Mouse (Mus musculus) CH12.LX (cell line): ENCODE data around the gene Kif18b. TPM values are rescaled to one million over a fixed set of nuclear protein-coding genes. Genes with fewer than 3 reads are reported as not detected.

Source experiments
- DNase-seq: peaks from one replicate; pipeline ENCODE4 v3.0.0-alpha.2; 2013; ENCODE audit errors: extremely low read depth
- H3K27ac ChIP-seq: 2 replicates; pipeline ENCODE4 v1.5.1; 2012; ENCODE audit warnings: low read depth, mild to moderate bottlenecking, control low read depth, moderate library complexity; ENCODE audit not compliant: insufficient read depth
- H3K27me3 ChIP-seq: replicated peaks from 2 replicates; pipeline ENCODE3; 2012; ENCODE audit warnings: inconsistent platforms
- H3K36me3 ChIP-seq, 2 experiments: replicated peaks in 1 of 2; 2 replicates each; pipeline versions ENCODE3 to v1.6.1; 2012; ENCODE audit warnings: inconsistent platforms in 1 of 2, low read length in 1 of 2, mild to moderate bottlenecking in 1 of 2, mixed read lengths in 1 of 2, moderate library complexity in 1 of 2; ENCODE audit not compliant: control insufficient read depth in 1 of 2, insufficient read depth in 1 of 2
- H3K4me1 ChIP-seq, 2 experiments: 2 replicates each; pipeline ENCODE4 v1.6.1; 2012; ENCODE audit warnings: inconsistent platforms in 1 of 2, moderate library complexity in 1 of 2; ENCODE audit not compliant: insufficient read depth in 2 of 2, control insufficient read depth in 1 of 2
- H3K4me2 ChIP-seq: 2 replicates; pipeline ENCODE4 v1.6.1; 2012; ENCODE audit warnings: low read depth, mild to moderate bottlenecking, control low read depth; ENCODE audit not compliant: poor library complexity, insufficient read depth, severe bottlenecking
- H3K4me3 ChIP-seq, 3 experiments: fragments of 150-350 bp in 1 of 3; sonication (generic) in 1 of 3; replicated peaks in 1 of 3; 2 replicates each; pipeline versions ENCODE3 to v1.5.1; 2011 to 2012; ENCODE audit warnings: low read depth in 2 of 3, low read length in 2 of 3, mild to moderate bottlenecking in 2 of 3, moderate library complexity in 2 of 3, control low read depth in 1 of 3, improper control_type of control experiment in 1 of 3, inconsistent platforms in 1 of 3, mixed read lengths in 1 of 3; ENCODE audit not compliant: poor library complexity in 1 of 3
- H3K79me2 ChIP-seq: replicated peaks from 2 replicates; pipeline ENCODE4 v1.6.1; 2012; ENCODE audit warnings: mild to moderate bottlenecking, moderate library complexity; ENCODE audit not compliant: control insufficient read depth, poor library complexity, insufficient read depth, severe bottlenecking; ENCODE audit errors: extremely low read depth
- H3K9ac ChIP-seq: 2 replicates; pipeline ENCODE4 v1.6.1; 2012; ENCODE audit warnings: low read depth, mild to moderate bottlenecking, control low read depth, moderate library complexity; ENCODE audit not compliant: insufficient read depth
- H3K9me3 ChIP-seq: replicated peaks from 2 replicates; pipeline ENCODE3; 2012; ENCODE audit warnings: low read length, inconsistent platforms, mixed read lengths
- BHLHE40 ChIP-seq: IDR thresholded peaks from 2 replicates; pipeline ENCODE4 v1.6.1; 2011; ENCODE audit warnings: mild to moderate bottlenecking, low read depth, low read length, improper control_type of control experiment
- CTCF ChIP-seq, 2 experiments: IDR thresholded peaks in 1 of 2; conservative IDR thresholded peaks in 1 of 2; 2 replicates each; pipeline ENCODE4 v1.5.1; 2011 to 2012; ENCODE audit warnings: low read depth in 2 of 2, low read length in 2 of 2, improper control_type of control experiment in 1 of 2, inconsistent platforms in 1 of 2, mild to moderate bottlenecking in 1 of 2, moderate library complexity in 1 of 2
- E2F4 ChIP-seq: IDR thresholded peaks from 2 replicates; pipeline ENCODE4 v1.6.1; 2011; ENCODE audit warnings: low read depth, low read length, improper control_type of control experiment; ENCODE audit not compliant: insufficient replicate concordance
- ELF1 ChIP-seq: IDR thresholded peaks from 2 replicates; pipeline ENCODE4 v1.6.1; 2014; ENCODE audit warnings: low read depth, mild to moderate bottlenecking, inconsistent platforms, low read length, improper control_type of control experiment
- ETS1 ChIP-seq: conservative IDR thresholded peaks from 2 replicates; pipeline ENCODE4 v1.6.1; 2012; ENCODE audit warnings: low read depth, mild to moderate bottlenecking, inconsistent platforms, low read length, improper control_type of control experiment, moderate library complexity
- IRF4 ChIP-seq: IDR thresholded peaks from 2 replicates; pipeline ENCODE4 v1.6.1; 2014; ENCODE audit warnings: low read depth, mild to moderate bottlenecking, inconsistent platforms, low read length, improper control_type of control experiment
- JUN ChIP-seq: IDR thresholded peaks from 2 replicates; pipeline ENCODE4 v1.6.1; 2011; ENCODE audit warnings: low read depth, mild to moderate bottlenecking, low read length, improper control_type of control experiment, moderate library complexity; ENCODE audit not compliant: insufficient read depth
- JUND ChIP-seq: conservative IDR thresholded peaks from 2 replicates; pipeline ENCODE4 v1.6.1; 2011; ENCODE audit warnings: low read depth, low read length, improper control_type of control experiment
- KAT2A ChIP-seq: IDR thresholded peaks from 2 replicates; pipeline ENCODE4 v1.6.1; 2012; ENCODE audit warnings: low read length, improper control_type of control experiment, inconsistent platforms; ENCODE audit not compliant: insufficient replicate concordance
- MAFK ChIP-seq: IDR thresholded peaks from 2 replicates; pipeline ENCODE4 v1.6.1; 2011; ENCODE audit warnings: low read length, improper control_type of control experiment; ENCODE audit not compliant: insufficient replicate concordance
- MXI1 ChIP-seq: IDR thresholded peaks from 2 replicates; pipeline ENCODE4 v1.6.1; 2011; ENCODE audit warnings: mild to moderate bottlenecking, low read depth, low read length, improper control_type of control experiment
- MYC ChIP-seq: IDR thresholded peaks from 2 replicates; pipeline ENCODE4 v1.6.1; 2011; ENCODE audit warnings: low read depth, mild to moderate bottlenecking, improper control_type of control experiment, low read length
- NELFE ChIP-seq: IDR thresholded peaks from 2 replicates; pipeline ENCODE4 v1.6.1; 2011; ENCODE audit warnings: low read depth, low read length, improper control_type of control experiment
- RAD21 ChIP-seq: IDR thresholded peaks from 2 replicates; pipeline ENCODE4 v1.6.1; 2011; ENCODE audit warnings: low read depth, mild to moderate bottlenecking, low read length, improper control_type of control experiment, moderate library complexity
- RCOR1 ChIP-seq: conservative IDR thresholded peaks from 2 replicates; pipeline ENCODE4 v1.6.1; 2012; ENCODE audit warnings: low read depth, mild to moderate bottlenecking, inconsistent platforms, low read length, improper control_type of control experiment
- SIN3A ChIP-seq: IDR thresholded peaks from 2 replicates; pipeline ENCODE4 v1.6.1; 2012; ENCODE audit warnings: low read length, improper control_type of control experiment, inconsistent platforms
- TBP ChIP-seq: conservative IDR thresholded peaks from 2 replicates; pipeline ENCODE4 v1.6.1; 2011; ENCODE audit warnings: low read depth, low read length, improper control_type of control experiment
- USF2 ChIP-seq: conservative IDR thresholded peaks from 2 replicates; pipeline ENCODE4 v1.6.1; 2011; ENCODE audit warnings: low read depth, low read length, improper control_type of control experiment
- ZNF384 ChIP-seq: IDR thresholded peaks from 2 replicates; pipeline ENCODE4 v1.6.1; 2012; ENCODE audit warnings: low read depth, low read length, improper control_type of control experiment, inconsistent platforms
- dilution Hi-C: fragments of 300-500 bp; cut with MboI; formaldehyde crosslinking; loops from 2 replicates; pipeline ENCODE4 v1.14.3; 2020; ENCODE audit warnings: low sequenced_read_pairs; ENCODE audit not compliant: extremely low pct_unique_long_range_greater_than_20kb, extremely low pct_ligation_motif_present
- in situ Hi-C: fragments of 300-500 bp; cut with MboI; formaldehyde crosslinking; loops from 3 replicates; pipeline ENCODE4 v1.14.3; 2019; ENCODE audit warnings: low sequenced_read_pairs, low pct_ligation_motif_present, low pct_unique_long_range_greater_than_20kb, mixed read lengths
- polyA plus RNA-seq: library from polyadenylated mRNA; unstranded; fragments of >175 nt; gene quantifications from 2 replicates; pipeline ENCODE4 v1.2.1, GENCODE M21; 2012; ENCODE audit warnings: low read depth; ENCODE audit not compliant: insufficient read length
- total RNA-seq, 2 experiments: library from RNA; depleted of rRNA; stranded (reverse); fragments of 300-350 nt in 1 of 2; fragments of >200 nt in 1 of 2; gene quantifications; 2 replicates each; pipeline ENCODE4 v1.2.3; 2012 to 2014

The Kif18b gene
- total and polyA plus RNA-seq, 3 experiments, result 32.6 to 54.4 (median 54.0) TPM

DNA sequence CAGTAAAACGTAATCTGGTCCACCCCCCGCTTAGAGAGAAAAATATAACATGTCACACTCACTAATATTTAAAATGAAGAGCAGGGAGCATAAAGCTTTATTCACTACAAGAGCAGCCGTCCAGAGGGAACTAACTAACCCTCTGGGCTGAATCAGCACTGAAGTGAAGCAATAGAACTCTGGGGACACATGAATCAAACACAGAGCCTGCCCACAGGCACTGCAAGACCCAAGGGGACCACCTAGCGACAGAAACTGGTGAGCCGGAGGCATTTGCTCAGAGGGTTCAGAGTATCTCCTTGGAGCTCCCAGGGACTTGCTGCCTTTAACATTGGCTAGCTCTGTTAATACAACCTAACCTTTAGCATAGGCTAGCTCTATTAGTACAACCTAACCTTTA, 34.8 kb downstream of the Kif18b start:
- no peaks in the 10 kb centered on the region for H3K9me3 ChIP-seq
- H3K79me2 ChIP-seq, result no peaks in the 10 kb centered on the region
- H3K27ac ChIP-seq, result no peak overlapping the region
- no peak for DNase-seq
- peaks cover 14 to 27% of the 10 kb centered on the region in 2 experiments for H3K4me1 ChIP-seq
- TF ChIP-seq TBP (no peak), MYC (no peak), CTCF (conservative IDR thresholded peaks at IDR 0.05 in 1 of 2, IDR thresholded peaks at IDR 0.05 in 1 of 2; ENCODE audit: low read depth in 2 of 2, low read length in 2 of 2) (no peak), JUND (no peak), MAFK (no peak), KAT2A (no peak), ETS1 (no peak)
- H3K4me3 ChIP-seq, result no peak overlapping the region
- no peaks in the 10 kb centered on the region for H3K36me3 ChIP-seq
- H3K27me3 ChIP-seq, result peaks cover 73% of the 10 kb centered on the region
- H3K9ac ChIP-seq, result no peak overlapping the region
- H3K4me2 ChIP-seq, result no peak overlapping the region
- dilution Hi-C loops (no loop called here), in situ Hi-C loops (no loop called here)

DNA sequence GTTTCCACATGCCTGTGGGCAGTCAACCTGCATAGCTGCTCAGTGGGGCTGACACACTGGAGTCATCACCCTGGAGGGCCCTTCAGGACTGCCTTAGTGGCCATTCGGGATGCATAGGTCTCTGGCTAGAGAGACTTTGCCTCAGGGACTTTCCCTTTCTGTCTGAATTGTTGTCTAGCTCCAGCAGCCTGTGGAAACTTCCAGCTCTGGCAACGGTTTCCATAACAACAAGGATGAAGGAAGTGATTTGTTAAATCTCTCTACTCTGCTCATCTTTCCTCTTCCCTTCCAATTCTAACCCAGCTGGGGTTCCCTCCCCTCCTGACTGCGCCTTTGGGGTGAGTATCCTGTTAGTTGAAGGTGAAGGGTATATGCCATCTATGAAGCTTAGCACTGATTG, 36.8 kb downstream of the Kif18b start:
- H3K27me3 ChIP-seq, result peaks cover 73% of the 10 kb centered on the region
- TF ChIP-seq JUN, result no peak
- TF ChIP-seq MAFK, result no peak
- TF ChIP-seq RAD21, result no peak
- TF ChIP-seq ZNF384, result no peak
- TF ChIP-seq MXI1, result no peak
- TF ChIP-seq BHLHE40, result no peak
- TF ChIP-seq MYC, result no peak
- TF ChIP-seq ELF1, result no peak
- TF ChIP-seq CTCF (conservative IDR thresholded peaks at IDR 0.05 in 1 of 2, IDR thresholded peaks at IDR 0.05 in 1 of 2; ENCODE audit: low read depth in 2 of 2, low read length in 2 of 2), result no peak
- no peak for TF ChIP-seq NELFE
- no peak for TF ChIP-seq KAT2A
- no peak for TF ChIP-seq RCOR1
- no peak for TF ChIP-seq USF2
- no peak for TF ChIP-seq ETS1
- no peak for TF ChIP-seq E2F4
- no peak for TF ChIP-seq IRF4
- no peak for TF ChIP-seq SIN3A
- no peak for TF ChIP-seq TBP
- H3K9ac ChIP-seq, result no peak overlapping the region
- no peak overlapping the region for H3K4me2 ChIP-seq
- peaks cover 12 to 28% of the 10 kb centered on the region in 2 experiments for H3K4me1 ChIP-seq
- no peaks in the 10 kb centered on the region for H3K79me2 ChIP-seq
- in situ Hi-C loops (no loop called here), dilution Hi-C loops (no loop called here)
- H3K9me3 ChIP-seq, result no peaks in the 10 kb centered on the region
- peak; percentile 52 for DNase-seq
- H3K4me3 ChIP-seq, result peak overlapping the region in 1 of 3 experiments; percentile 3
- H3K27ac ChIP-seq, result no peak overlapping the region
- no peaks in the 10 kb centered on the region for H3K36me3 ChIP-seq
